In genomic region chr5:30907413-30908059, GRCm38 (mm10) we compare ENCODE assay signal across 1 mouse cellular context.
TF ChIP-seq lines count a peak whose summit lies in the region.

Gene Ost4, minus strand, starts transcription at chr5:30907788.

TF ChIP-seq in CH12.LX, 34 proteins besides CTCF, POLR2A, EP300 and RAD21 (continued from another document):
- peak; percentile 91 for TF ChIP-seq ZMIZ1 (IDR thresholded peaks at IDR 0.05; ENCODE audit: low read depth, low read length)
- TF ChIP-seq ZC3H11A (IDR thresholded peaks at IDR 0.05; ENCODE audit: low read depth, low read length): no peak
- peak; percentile 92 for TF ChIP-seq NELFE (IDR thresholded peaks at IDR 0.05; ENCODE audit: low read depth, low read length)
- TF ChIP-seq TCF12 (IDR thresholded peaks at IDR 0.05; ENCODE audit: low read depth, low read length): peak; percentile 86
- TF ChIP-seq HCFC1 (IDR thresholded peaks at IDR 0.05; ENCODE audit: low read depth, low read length): peak; percentile 93
- peak; percentile 91 for TF ChIP-seq SIN3A (IDR thresholded peaks at IDR 0.05; ENCODE audit: low read length)
- TF ChIP-seq ETS1 (conservative IDR thresholded peaks at IDR 0.05; ENCODE audit: low read depth, low read length): peak; percentile 61
- TF ChIP-seq E2F4 (IDR thresholded peaks at IDR 0.05; ENCODE audit: insufficient replicate concordance, low read depth, low read length): peak; percentile 92; the same call in 1 of the 2 replicates
- TF ChIP-seq PAX5 (IDR thresholded peaks at IDR 0.05; ENCODE audit: low read length): no peak
- no peak for TF ChIP-seq RCOR1 (conservative IDR thresholded peaks at IDR 0.05; ENCODE audit: low read depth, low read length)
- peak; percentile 87 for TF ChIP-seq MYC (IDR thresholded peaks at IDR 0.05; ENCODE audit: low read depth, low read length)
- TF ChIP-seq MAFK (IDR thresholded peaks at IDR 0.05; ENCODE audit: insufficient replicate concordance, low read length): no peak
- TF ChIP-seq ELF1 (IDR thresholded peaks at IDR 0.05; ENCODE audit: low read depth, low read length): peak; percentile 97
- no peak for TF ChIP-seq MAZ (IDR thresholded peaks at IDR 0.05; ENCODE audit: low read depth, low read length)
- TF ChIP-seq SMC3 (IDR thresholded peaks at IDR 0.05; ENCODE audit: low read depth, low read length): no peak
- TF ChIP-seq JUN (IDR thresholded peaks at IDR 0.05; ENCODE audit: insufficient read depth, low read depth, low read length): no peak
- 0 out of 2 replicates have a peak, but pooled peaks have one; percentile 57 for TF ChIP-seq MEF2A (IDR thresholded peaks at IDR 0.05; ENCODE audit: borderline replicate concordance, low read depth, low read length)
- no peak; the same call in 1 of the 2 replicates for TF ChIP-seq UBTF (IDR thresholded peaks at IDR 0.05; ENCODE audit: low read depth, low read length)
- no peak for TF ChIP-seq JUND (conservative IDR thresholded peaks at IDR 0.05; ENCODE audit: low read depth, low read length)
- TF ChIP-seq KAT2A (IDR thresholded peaks at IDR 0.05; ENCODE audit: insufficient replicate concordance, low read length): peak; percentile 85; the same call in 1 of the 2 replicates
- TF ChIP-seq NRF1 (IDR thresholded peaks at IDR 0.05; ENCODE audit: low read depth, low read length): peak; percentile 83
- TF ChIP-seq USF1 (IDR thresholded peaks at IDR 0.05; ENCODE audit: low read depth, low read length): no peak
